18 mouse cellular contexts compared by ENCODE assay signal in the genomic region with DNA sequence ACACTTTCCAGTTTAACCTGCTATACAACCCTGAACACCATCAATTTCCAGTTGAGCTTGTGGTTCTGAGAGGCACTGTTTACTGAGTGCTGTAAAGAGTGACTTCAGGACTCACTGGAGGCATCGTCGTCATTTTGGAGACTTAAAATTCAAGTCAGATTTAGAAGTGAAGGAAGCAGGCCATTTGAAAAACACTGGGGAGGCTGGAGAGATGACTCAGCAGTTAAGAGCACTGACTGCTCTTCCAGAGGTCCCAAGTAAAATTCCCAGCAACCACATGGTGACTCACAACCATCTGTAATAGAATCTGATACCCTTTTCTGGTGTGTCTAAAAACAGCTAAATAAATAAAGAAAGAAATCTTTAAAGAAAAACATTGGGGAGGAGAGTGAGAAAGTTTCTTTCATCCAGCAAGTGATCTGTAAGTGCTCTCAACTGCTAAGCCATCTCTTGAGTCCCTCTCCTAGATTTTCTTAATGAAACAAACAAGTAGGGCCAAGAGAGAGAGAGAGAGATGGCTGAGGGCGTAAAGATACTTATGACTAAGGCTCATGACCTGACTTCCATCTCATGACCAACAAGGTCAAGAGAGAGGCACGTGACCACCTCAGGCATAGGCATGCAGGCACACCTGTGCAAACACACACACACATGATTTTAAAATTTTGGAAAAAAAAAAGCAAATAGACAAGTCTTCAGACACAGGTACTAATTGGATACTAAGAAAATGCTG. TPM values are rescaled to one million over a fixed set of nuclear protein-coding genes. Genes with fewer than 3 reads are reported as not detected.
A peak's percentile ranks its signal among the peaks of the same experiment; 100 is the strongest.
DNase-seq lines count a peak whose midpoint lies in the region; ATAC-seq and TF ChIP-seq lines count a peak whose summit lies in the region.
"Had no signal": no experiment of that assay in that cellular context is flagged by ENCODE, and none has a peak within 500 bp of the region (broad histone marks: within the 10 kb centered on the region; RNA-seq: fewer than 3 reads in every experiment).

No protein-coding gene starts in this region.

- 62% methylated on average over 4 of the region's 4 CpGs for WGBS in midbrain, embryonic 13.5 days

- H3K9me3 ChIP-seq in midbrain, embryonic 13.5 days: 0 out of 2 replicates have a peak, but pooled peaks cover under 1% of the 10 kb centered on the region
- H3K9me3 ChIP-seq: G1E; lung, embryonic 15.5 days; neural tube, embryonic 13.5 days had no signal

- H3K27ac ChIP-seq in cortical plate, adult 2 months (ENCODE audit: insufficient read depth, low read length): peak overlapping the region; percentile 54; the same call in 1 of the 2 replicates
- H3K27ac ChIP-seq in midbrain, embryonic 13.5 days: no peak overlapping the region
- H3K27ac ChIP-seq in gastrocnemius, adult 2 months: no peak overlapping the region
- H3K27ac ChIP-seq: lung, embryonic 15.5 days; neural tube, embryonic 13.5 days had no signal

- no peak for TF ChIP-seq POLR2A in cortical plate, adult 2 months (IDR thresholded peaks at IDR 0.05; ENCODE audit: extremely low read depth, insufficient read depth, low read length)

- H3K4me1 ChIP-seq in cortical plate, adult 2 months (ENCODE audit: control insufficient read depth, insufficient read depth, low read length): peaks cover 1% of the 10 kb centered on the region; the same call in 1 of the 2 replicates
- H3K4me1 ChIP-seq in midbrain, embryonic 13.5 days (replicated peaks): no peaks in the 10 kb centered on the region
- H3K4me1 ChIP-seq: neural tube, embryonic 13.5 days had no signal

- H3K27me3 ChIP-seq in midbrain, embryonic 13.5 days: no peaks in the 10 kb centered on the region
- H3K27me3 ChIP-seq: lung, embryonic 15.5 days; neural tube, embryonic 13.5 days had no signal

- ATAC-seq in midbrain, embryonic 13.5 days: no peak
- ATAC-seq: forebrain, embryonic 14.5 days had no signal

- no peak overlapping the region for H3K4me2 ChIP-seq in midbrain, embryonic 13.5 days (replicated peaks)
- H3K4me2 ChIP-seq: liver, embryonic 11.5 days; lung, embryonic 15.5 days; neural tube, embryonic 13.5 days had no signal

- H3K9ac ChIP-seq in midbrain, embryonic 13.5 days (replicated peaks): no peak overlapping the region
- H3K9ac ChIP-seq: lung, embryonic 15.5 days; neural tube, embryonic 13.5 days had no signal

- no peak for TF ChIP-seq CTCF in cortical plate, adult 2 months (IDR thresholded peaks at IDR 0.05; ENCODE audit: extremely low read depth, insufficient read depth, low read length)
- TF ChIP-seq CTCF in gastrocnemius, adult 2 months (IDR thresholded peaks at IDR 0.05): no peak

- DNase-seq in heart, adult 11 months: peak; percentile 53
- DNase-seq in heart, adult 9 months (ENCODE audit: low spot score in 2 of 2): no peak
- peak; percentile 20 to 34 for DNase-seq in right cerebral cortex, adult 2 months (ENCODE audit: low spot score in 2 of 2)
- no peak for DNase-seq in right cerebral cortex, postnatal 10 days (ENCODE audit: low spot score in 2 of 2)
- DNase-seq in testis, postnatal 10 days (ENCODE audit: low spot score): no peak
- DNase-seq in gastrocnemius, adult 2 months: no peak
- DNase-seq: B cell, adult 2 months; cerebellum, postnatal 10 days; embryo, embryonic 11 days; kidney, adult 2 months; kidney, postnatal 14 days had no signal

- H3K4me3 ChIP-seq in cortical plate, adult 2 months (ENCODE audit: insufficient read depth, low read length): no peak overlapping the region
- no peak overlapping the region for H3K4me3 ChIP-seq in midbrain, embryonic 13.5 days (replicated peaks)
- no peak overlapping the region for H3K4me3 ChIP-seq in gastrocnemius, adult 2 months
- H3K4me3 ChIP-seq: lung, embryonic 15.5 days; neural tube, embryonic 13.5 days had no signal

- no peaks in the 10 kb centered on the region for H3K36me3 ChIP-seq in midbrain, embryonic 13.5 days
- H3K36me3 ChIP-seq: G1E; lung, embryonic 15.5 days; neural tube, embryonic 13.5 days had no signal

- intact Hi-C loops in gastrocnemius, adult 2 months (cut with DNase I): no loop called here

RNA-seq across cellular contexts. Expression of gene Rad23b, which starts 23.9 kb away (rescaled TPM):
- polyA plus RNA-seq in cortical plate, adult 2 months (2012; rRNA removed): 148 and 153 TPM in 2 replicates
- 82.9 and 93.9 TPM in 2 replicates for polyA plus RNA-seq in midbrain, embryonic 13.5 days (2015; fragmentation: Nextera tagmentation; extraction: Ambion mirVana)
- 100 to 1,000 TPM; 112 to 134 TPM for total RNA-seq in gastrocnemius, adult 2 months (2021)

Comparison
In these comparisons a context has a peak if more than half of its experiments do, and no peak if none do; other contexts are left out.
1. DNase-seq: peak in heart, adult 11 months (single experiment) and right cerebral cortex, adult 2 months (2 of 2); none in heart, adult 9 months (0 of 2), right cerebral cortex, postnatal 10 days (0 of 2), testis, postnatal 10 days (single experiment) and gastrocnemius, adult 2 months (single experiment).